Mouse (Mus musculus) CH12.LX (cell line): ENCODE results near the gene Etv6. TPM values are rescaled to one million over a fixed set of nuclear protein-coding genes. Genes with fewer than 3 reads are reported as not detected.

Experiments used
- DNase-seq: peaks from one replicate; pipeline ENCODE4 v3.0.0-alpha.2; 2013; ENCODE audit errors: extremely low read depth
- H3K27ac ChIP-seq: 2 replicates; pipeline ENCODE4 v1.5.1; 2012; ENCODE audit warnings: low read depth, mild to moderate bottlenecking, control low read depth, moderate library complexity; ENCODE audit not compliant: insufficient read depth
- H3K27me3 ChIP-seq: replicated peaks from 2 replicates; pipeline ENCODE3; 2012; ENCODE audit warnings: inconsistent platforms
- H3K36me3 ChIP-seq, 2 experiments: replicated peaks in 1 of 2; 2 replicates each; pipeline versions ENCODE3 to v1.6.1; 2012; ENCODE audit warnings: inconsistent platforms in 1 of 2, low read length in 1 of 2, mild to moderate bottlenecking in 1 of 2, mixed read lengths in 1 of 2, moderate library complexity in 1 of 2; ENCODE audit not compliant: control insufficient read depth in 1 of 2, insufficient read depth in 1 of 2
- H3K4me1 ChIP-seq, 2 experiments: 2 replicates each; pipeline ENCODE4 v1.6.1; 2012; ENCODE audit warnings: inconsistent platforms in 1 of 2, moderate library complexity in 1 of 2; ENCODE audit not compliant: insufficient read depth in 2 of 2, control insufficient read depth in 1 of 2
- H3K4me2 ChIP-seq: 2 replicates; pipeline ENCODE4 v1.6.1; 2012; ENCODE audit warnings: low read depth, mild to moderate bottlenecking, control low read depth; ENCODE audit not compliant: poor library complexity, insufficient read depth, severe bottlenecking
- H3K4me3 ChIP-seq, 3 experiments: fragments of 150-350 bp in 1 of 3; sonication (generic) in 1 of 3; replicated peaks in 1 of 3; 2 replicates each; pipeline versions ENCODE3 to v1.5.1; 2011 to 2012; ENCODE audit warnings: low read depth in 2 of 3, low read length in 2 of 3, mild to moderate bottlenecking in 2 of 3, moderate library complexity in 2 of 3, control low read depth in 1 of 3, improper control_type of control experiment in 1 of 3, inconsistent platforms in 1 of 3, mixed read lengths in 1 of 3; ENCODE audit not compliant: poor library complexity in 1 of 3
- H3K79me2 ChIP-seq: replicated peaks from 2 replicates; pipeline ENCODE4 v1.6.1; 2012; ENCODE audit warnings: mild to moderate bottlenecking, moderate library complexity; ENCODE audit not compliant: control insufficient read depth, poor library complexity, insufficient read depth, severe bottlenecking; ENCODE audit errors: extremely low read depth
- H3K9ac ChIP-seq: 2 replicates; pipeline ENCODE4 v1.6.1; 2012; ENCODE audit warnings: low read depth, mild to moderate bottlenecking, control low read depth, moderate library complexity; ENCODE audit not compliant: insufficient read depth
- H3K9me3 ChIP-seq: replicated peaks from 2 replicates; pipeline ENCODE3; 2012; ENCODE audit warnings: low read length, inconsistent platforms, mixed read lengths
- BHLHE40 ChIP-seq: IDR thresholded peaks from 2 replicates; pipeline ENCODE4 v1.6.1; 2011; ENCODE audit warnings: mild to moderate bottlenecking, low read depth, low read length, improper control_type of control experiment
- CHD2 ChIP-seq: IDR thresholded peaks from 2 replicates; pipeline ENCODE4 v1.6.1; 2011; ENCODE audit warnings: low read length, improper control_type of control experiment
- E2F4 ChIP-seq: IDR thresholded peaks from 2 replicates; pipeline ENCODE4 v1.6.1; 2011; ENCODE audit warnings: low read depth, low read length, improper control_type of control experiment; ENCODE audit not compliant: insufficient replicate concordance
- ELF1 ChIP-seq: IDR thresholded peaks from 2 replicates; pipeline ENCODE4 v1.6.1; 2014; ENCODE audit warnings: low read depth, mild to moderate bottlenecking, inconsistent platforms, low read length, improper control_type of control experiment
- EP300 ChIP-seq: IDR thresholded peaks from 2 replicates; pipeline ENCODE4 v1.6.1; 2011; ENCODE audit warnings: low read length, improper control_type of control experiment
- ETS1 ChIP-seq: conservative IDR thresholded peaks from 2 replicates; pipeline ENCODE4 v1.6.1; 2012; ENCODE audit warnings: low read depth, mild to moderate bottlenecking, inconsistent platforms, low read length, improper control_type of control experiment, moderate library complexity
- GABPA ChIP-seq: IDR thresholded peaks from 2 replicates; pipeline ENCODE4 v1.6.1; 2012; ENCODE audit warnings: low read depth, low read length, improper control_type of control experiment, inconsistent platforms; ENCODE audit not compliant: insufficient replicate concordance
- MAX ChIP-seq: IDR thresholded peaks from 2 replicates; pipeline ENCODE4 v1.6.1; 2011; ENCODE audit warnings: low read length, improper control_type of control experiment
- MAZ ChIP-seq: IDR thresholded peaks from 2 replicates; pipeline ENCODE4 v1.6.1; 2012; ENCODE audit warnings: low read depth, mild to moderate bottlenecking, inconsistent platforms, low read length, improper control_type of control experiment, moderate library complexity
- MXI1 ChIP-seq: IDR thresholded peaks from 2 replicates; pipeline ENCODE4 v1.6.1; 2011; ENCODE audit warnings: mild to moderate bottlenecking, low read depth, low read length, improper control_type of control experiment
- NRF1 ChIP-seq: IDR thresholded peaks from 2 replicates; pipeline ENCODE4 v1.6.1; 2014; ENCODE audit warnings: low read depth, mild to moderate bottlenecking, inconsistent platforms, low read length, improper control_type of control experiment, moderate library complexity
- RAD21 ChIP-seq: IDR thresholded peaks from 2 replicates; pipeline ENCODE4 v1.6.1; 2011; ENCODE audit warnings: low read depth, mild to moderate bottlenecking, low read length, improper control_type of control experiment, moderate library complexity
- USF2 ChIP-seq: conservative IDR thresholded peaks from 2 replicates; pipeline ENCODE4 v1.6.1; 2011; ENCODE audit warnings: low read depth, low read length, improper control_type of control experiment
- ZC3H11A ChIP-seq: IDR thresholded peaks from 2 replicates; pipeline ENCODE4 v1.6.1; 2012; ENCODE audit warnings: low read depth, mild to moderate bottlenecking, inconsistent platforms, low read length, improper control_type of control experiment
- ZKSCAN1 ChIP-seq: IDR thresholded peaks from 2 replicates; pipeline ENCODE4 v1.6.1; 2012; ENCODE audit warnings: low read depth, inconsistent platforms, low read length, improper control_type of control experiment, borderline replicate concordance
- ZNF384 ChIP-seq: IDR thresholded peaks from 2 replicates; pipeline ENCODE4 v1.6.1; 2012; ENCODE audit warnings: low read depth, low read length, improper control_type of control experiment, inconsistent platforms
- dilution Hi-C: fragments of 300-500 bp; cut with MboI; formaldehyde crosslinking; loops from 2 replicates; pipeline ENCODE4 v1.14.3; 2020; ENCODE audit warnings: low sequenced_read_pairs; ENCODE audit not compliant: extremely low pct_unique_long_range_greater_than_20kb, extremely low pct_ligation_motif_present
- in situ Hi-C: fragments of 300-500 bp; cut with MboI; formaldehyde crosslinking; loops from 3 replicates; pipeline ENCODE4 v1.14.3; 2019; ENCODE audit warnings: low sequenced_read_pairs, low pct_ligation_motif_present, low pct_unique_long_range_greater_than_20kb, mixed read lengths
- polyA plus RNA-seq: library from polyadenylated mRNA; unstranded; fragments of >175 nt; gene quantifications from 2 replicates; pipeline ENCODE4 v1.2.1, GENCODE M21; 2012; ENCODE audit warnings: low read depth; ENCODE audit not compliant: insufficient read length
- total RNA-seq, 2 experiments: library from RNA; depleted of rRNA; stranded (reverse); fragments of 300-350 nt in 1 of 2; fragments of >200 nt in 1 of 2; gene quantifications; 2 replicates each; pipeline ENCODE4 v1.2.3; 2012 to 2014

The Etv6 gene
- total and polyA plus RNA-seq, 3 experiments = 7.6 to 29.5 (median 10.1) TPM

- dilution Hi-C loops (no loop called here), in situ Hi-C loops (no loop called here)
- Histone ChIP-seq H3K36me3 (peaks cover 7 to 55% of the 10 kb centered on the region in 2 experiments), H3K79me2 (peaks cover 2% of the 10 kb centered on the region; the same call in 1 of the 2 replicates), H3K4me3 (no peak overlapping the region), H3K9ac (no peak overlapping the region), H3K27ac (no peak overlapping the region), H3K4me2 (no peak overlapping the region), H3K27me3 (no peaks in the 10 kb centered on the region), H3K9me3 (no peaks in the 10 kb centered on the region), H3K4me1 (peaks cover 33 to 98% of the 10 kb centered on the region in 2 experiments)
- no peak for TF ChIP-seq BHLHE40
- TF ChIP-seq RAD21 = no peak
- TF ChIP-seq ETS1 = no peak
- no peak for TF ChIP-seq CHD2
- no peak for TF ChIP-seq GABPA
- no peak for TF ChIP-seq ZKSCAN1
- TF ChIP-seq E2F4 = no peak
- TF ChIP-seq MAZ = no peak
- TF ChIP-seq MXI1 = no peak
- TF ChIP-seq ELF1 = no peak
- DNase-seq = no peak
Measured at GRCm38 (mm10) chr6:134151853-134152505, 116.5 kb downstream of the Etv6 start.

GRCm38 (mm10) chr6:134152539-134152938 lies 117.0 kb downstream of the Etv6 start:
- no peak for DNase-seq
- H3K9ac ChIP-seq = no peak overlapping the region
- H3K36me3 ChIP-seq = peaks cover 7 to 53% of the 10 kb centered on the region in 2 experiments
- H3K4me1 ChIP-seq = peaks cover 32 to 98% of the 10 kb centered on the region in 2 experiments
- TF ChIP-seq MAX (no peak), ZC3H11A (no peak), EP300 (no peak), ETS1 (no peak), ZNF384 (no peak), RAD21 (no peak), CHD2 (no peak), USF2 (no peak), NRF1 (no peak)
- dilution Hi-C loops (no loop called here), in situ Hi-C loops (no loop called here)
- H3K4me3 ChIP-seq = no peak overlapping the region
- H3K4me2 ChIP-seq = no peak overlapping the region
- no peaks in the 10 kb centered on the region for H3K9me3 ChIP-seq
- H3K27ac ChIP-seq = no peak overlapping the region
- H3K79me2 ChIP-seq = no peaks in the 10 kb centered on the region; the same call in 1 of the 2 replicates
- H3K27me3 ChIP-seq = no peaks in the 10 kb centered on the region
